Mouse (Mus musculus): ENCODE data around the gene Fabp2. TPM values are rescaled to one million over a fixed set of nuclear protein-coding genes. Genes with fewer than 3 reads are reported as not detected.

Fabp2 gene
- polyA plus RNA-seq (2012; rRNA removed; ENCODE audit: low replicate concordance), result 28.5 and 93.2 TPM in 2 replicates

DNA sequence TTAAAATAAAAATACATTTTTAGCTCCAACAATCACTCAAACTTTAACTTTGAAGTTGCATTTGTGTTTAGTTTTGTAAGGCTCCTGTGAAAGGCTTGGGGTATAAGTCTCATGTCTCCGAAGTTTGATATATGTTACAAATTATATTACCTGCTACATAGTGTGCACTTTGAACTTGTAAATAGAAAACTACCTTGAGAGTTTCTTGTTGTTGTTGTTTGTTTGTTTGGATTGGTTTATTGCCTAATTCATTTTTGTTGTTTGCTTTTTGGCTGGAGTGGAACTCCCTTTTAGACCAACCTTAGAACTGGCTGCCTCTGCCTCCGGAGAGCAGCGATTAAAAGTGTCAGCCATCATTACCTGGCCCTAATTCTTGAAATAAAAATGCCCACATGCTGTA is at the start of gene Fabp2:
Gene Fabp2, plus strand, starts transcription at position 301 of the 400 bp plus-strand sequence.

DNA sequence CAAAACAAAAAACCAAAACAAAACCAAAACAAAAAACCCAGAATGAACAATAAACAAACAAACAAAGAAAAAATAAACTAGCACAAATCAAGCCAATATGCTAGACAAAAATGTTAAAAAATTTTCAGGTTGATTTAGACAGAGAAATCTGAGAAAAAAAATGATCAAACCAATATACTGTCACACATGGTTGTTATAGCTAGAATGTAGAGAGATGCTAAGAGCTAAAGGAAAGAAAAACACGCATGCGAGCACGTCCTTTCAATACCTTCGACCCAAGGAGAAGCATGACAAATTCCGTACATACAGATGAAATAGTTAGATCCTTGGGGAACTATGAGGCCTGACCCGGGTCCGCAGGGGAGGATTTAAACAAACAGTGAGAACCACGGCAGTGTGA is 24.4 kb downstream of the Fabp2 start, which contains the start of gene Gm10959:
Gene Gm10959, minus strand, starts transcription at position 101 of the 400 bp plus-strand sequence.

DNA sequence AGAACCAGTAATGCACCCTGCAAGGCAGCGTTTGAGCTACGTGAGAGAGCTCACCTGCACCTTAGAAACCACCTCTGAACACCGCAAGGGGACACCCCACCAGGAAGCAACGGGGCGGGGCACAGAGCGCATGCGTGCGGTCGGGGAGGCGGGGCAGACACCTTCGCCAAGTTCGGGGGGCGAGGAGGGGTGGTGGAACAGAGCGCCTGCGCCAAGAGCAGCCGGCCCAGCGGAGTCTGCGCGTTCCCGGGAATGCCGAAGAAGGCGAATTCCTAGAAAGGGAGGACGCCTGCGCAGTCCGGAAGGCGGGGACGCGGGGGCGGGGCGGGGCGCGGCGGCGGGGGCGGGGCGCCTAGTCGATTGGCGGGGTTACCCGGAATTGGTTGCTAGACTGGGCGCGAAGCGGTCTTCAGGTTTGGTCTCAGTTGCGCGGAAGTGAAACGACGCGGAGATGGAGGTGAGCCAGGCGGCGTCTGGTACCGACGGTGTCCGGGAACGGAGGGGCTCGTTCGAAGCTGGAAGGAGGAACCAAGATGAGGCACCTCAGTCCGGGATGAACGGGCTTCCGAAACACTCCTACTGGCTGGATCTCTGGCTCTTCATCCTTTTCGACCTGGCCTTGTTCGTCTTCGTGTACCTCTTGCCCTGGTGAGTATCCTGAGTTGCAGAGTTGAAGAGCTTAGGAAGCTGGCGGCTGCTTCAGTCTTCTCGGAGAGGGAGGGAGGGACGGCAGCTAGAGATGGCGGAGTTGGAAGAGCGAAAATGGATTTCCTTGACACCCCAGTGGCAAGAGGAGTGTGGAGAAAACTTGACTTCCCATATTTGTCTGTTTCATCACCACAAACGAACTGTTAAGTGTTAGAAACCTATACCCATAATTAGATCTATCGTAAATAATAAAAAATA is 29.4 kb downstream of the Fabp2 start, which contains the start of gene 1810037I17Rik:
Gene 1810037I17Rik, plus strand, starts transcription at position 195 of the 906 bp plus-strand sequence.

Other genes with a start within 250 kb of the Fabp2 start
- 4.8 and 6.6 TPM in 2 replicates for gene Pde5a, start 166.1 kb upstream of the Fabp2 start, polyA plus RNA-seq (2012; rRNA removed; ENCODE audit: low replicate concordance)
- gene Gm10959, start 24.3 kb downstream of the Fabp2 start, polyA plus RNA-seq (2012; rRNA removed; ENCODE audit: low replicate concordance), result not detected in 2 replicates
- 36.8 and 41.3 TPM in 2 replicates for gene 1810037I17Rik, start 29.1 kb downstream of the Fabp2 start, polyA plus RNA-seq (2012; rRNA removed; ENCODE audit: low replicate concordance)
- 0.66 and 1.3 TPM in 2 replicates for gene Usp53, start 89.4 kb downstream of the Fabp2 start, polyA plus RNA-seq (2012; rRNA removed; ENCODE audit: low replicate concordance)
- gene Myoz2, start 139.9 kb downstream of the Fabp2 start, polyA plus RNA-seq (2012; rRNA removed; ENCODE audit: low replicate concordance), result not detected in 2 replicates

Data from duodenum, adult 2 months (tissue).